Mouse (Mus musculus) R1 (cell line): ENCODE results near the gene Pbx4.

Experiments
- DNase-seq: peaks from one replicate; pipeline ENCODE4 v3.0.0-alpha.2; 2018; ENCODE audit warnings: low read depth, low spot score

Gene Pbx4

DNA sequence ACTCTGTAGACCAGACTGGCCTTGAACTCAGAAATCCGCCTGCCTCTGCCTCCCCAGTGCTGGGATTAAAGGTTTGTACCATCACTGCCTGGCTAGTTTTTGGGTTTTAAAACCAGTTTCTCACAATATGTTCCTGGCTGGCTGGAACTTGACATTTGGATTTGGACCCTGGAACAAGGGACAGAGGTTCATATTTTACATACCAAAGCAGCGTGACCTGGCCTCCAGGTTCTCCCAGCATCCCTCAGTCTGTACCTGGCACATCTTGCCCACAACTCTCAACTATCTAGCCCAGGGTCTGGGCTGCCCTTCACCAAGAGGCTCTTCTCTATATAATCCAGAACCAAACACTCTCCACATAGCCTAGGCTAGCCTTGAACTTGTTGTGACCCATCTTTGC, 67.6 kb downstream of the Pbx4 start:
- no peak for DNase-seq

DNA sequence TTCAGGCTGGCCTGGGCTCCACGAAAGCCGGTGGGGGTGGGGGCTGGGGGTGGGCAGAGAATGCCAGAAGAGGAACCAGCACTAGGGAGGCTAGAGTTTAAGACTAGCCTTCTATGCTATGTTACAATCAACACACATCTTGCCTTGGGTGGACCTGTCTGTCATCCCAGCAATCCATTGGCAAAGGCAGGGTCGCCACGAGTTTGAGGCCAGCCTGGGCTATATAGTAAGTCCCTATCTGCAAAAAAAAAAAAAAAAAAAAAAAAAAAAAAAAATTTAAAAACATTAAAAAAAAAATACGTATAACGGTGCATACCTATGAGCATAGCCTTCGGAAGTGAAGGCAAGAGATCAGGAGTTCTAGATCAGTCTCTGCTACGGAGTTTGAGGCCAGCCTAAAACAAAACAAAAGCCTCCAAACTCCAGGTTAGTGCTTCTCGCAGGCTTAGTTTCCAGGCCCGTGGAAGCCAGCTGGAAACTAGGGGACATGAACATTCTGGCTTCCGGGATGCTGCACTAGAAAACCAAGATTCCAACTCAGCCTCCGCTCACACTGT, 68.7 kb downstream of the Pbx4 start:
- no peak for DNase-seq

DNA sequence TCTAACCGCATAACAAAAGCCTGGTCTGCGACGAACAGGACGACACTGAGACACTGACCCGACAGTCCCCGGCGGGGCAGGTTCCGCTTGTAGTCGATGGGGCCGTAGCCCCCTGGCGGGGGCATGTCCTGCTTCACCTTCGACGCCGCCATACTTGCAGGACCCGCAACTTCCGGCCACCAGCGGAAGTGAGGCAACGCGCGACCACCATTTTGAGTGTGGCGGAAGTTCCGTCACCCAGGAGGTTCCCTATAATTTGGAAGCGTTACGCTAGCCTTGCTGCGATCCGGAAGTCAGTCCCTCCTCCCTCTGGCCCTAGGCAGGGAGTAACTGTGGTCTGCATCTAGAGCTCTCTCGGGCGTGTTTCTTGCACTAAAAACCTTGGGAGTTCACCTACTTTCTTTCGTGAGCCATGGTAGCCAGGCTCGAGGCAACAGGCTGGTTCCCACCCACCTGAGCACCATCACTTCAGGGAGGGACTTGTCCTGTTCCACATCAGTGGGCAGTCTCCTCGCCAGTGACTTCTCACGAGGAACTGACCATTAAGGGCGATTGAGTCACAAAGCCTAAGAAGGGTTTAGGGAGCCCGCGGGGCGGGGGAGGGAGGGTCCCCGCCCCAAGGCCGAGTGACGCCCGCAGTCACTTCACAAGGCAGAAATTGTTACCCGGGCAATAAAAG, 69.3 kb downstream of the Pbx4 start:
- DNase-seq, result peak; percentile 98

DNA sequence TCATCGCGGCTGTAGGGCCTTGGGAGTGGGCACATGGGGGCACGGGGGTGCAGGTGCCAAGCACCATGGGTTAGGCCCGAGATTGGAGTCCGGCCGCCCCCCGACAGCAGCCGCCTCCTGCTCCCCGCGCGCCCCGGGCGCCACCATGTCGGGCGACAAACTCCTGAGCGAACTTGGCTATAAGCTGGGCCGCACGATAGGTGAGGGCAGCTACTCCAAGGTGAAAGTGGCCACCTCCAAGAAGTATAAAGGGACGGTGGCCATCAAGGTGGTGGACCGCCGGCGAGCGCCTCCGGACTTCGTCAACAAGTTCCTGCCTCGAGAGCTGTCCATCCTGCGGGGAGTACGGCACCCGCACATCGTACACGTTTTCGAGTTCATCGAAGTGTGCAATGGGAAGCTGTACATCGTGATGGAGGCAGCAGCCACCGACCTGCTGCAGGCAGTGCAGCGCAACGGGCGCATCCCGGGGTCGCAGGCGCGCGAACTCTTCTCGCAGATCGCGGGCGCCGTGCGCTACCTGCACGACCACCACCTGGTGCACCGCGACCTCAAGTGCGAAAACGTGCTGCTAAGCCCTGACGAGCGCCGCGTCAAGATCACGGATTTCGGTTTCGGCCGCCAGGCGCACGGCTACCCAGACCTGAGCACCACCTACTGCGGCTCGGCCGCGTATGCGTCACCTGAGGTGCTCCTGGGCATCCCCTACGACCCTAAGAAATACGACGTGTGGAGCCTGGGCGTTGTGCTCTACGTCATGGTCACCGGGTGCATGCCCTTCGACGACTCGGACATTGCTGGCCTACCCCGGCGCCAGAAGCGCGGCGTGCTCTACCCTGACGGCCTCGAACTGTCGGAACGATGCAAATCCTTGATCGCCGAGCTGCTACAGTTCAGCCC, 70.1 kb downstream of the Pbx4 start, which contains the start of the genes Tssk6, Ndufa13 and Yjefn3:
TSS of gene Tssk6 (plus strand) at position 22 of the 900 bp plus-strand sequence.
TSS of gene Ndufa13 (minus strand) at position 396 of the 900 bp plus-strand sequence.
TSS of gene Yjefn3 (minus strand) at position 550 of the 900 bp plus-strand sequence.
- peak; percentile 64 for DNase-seq

DNA sequence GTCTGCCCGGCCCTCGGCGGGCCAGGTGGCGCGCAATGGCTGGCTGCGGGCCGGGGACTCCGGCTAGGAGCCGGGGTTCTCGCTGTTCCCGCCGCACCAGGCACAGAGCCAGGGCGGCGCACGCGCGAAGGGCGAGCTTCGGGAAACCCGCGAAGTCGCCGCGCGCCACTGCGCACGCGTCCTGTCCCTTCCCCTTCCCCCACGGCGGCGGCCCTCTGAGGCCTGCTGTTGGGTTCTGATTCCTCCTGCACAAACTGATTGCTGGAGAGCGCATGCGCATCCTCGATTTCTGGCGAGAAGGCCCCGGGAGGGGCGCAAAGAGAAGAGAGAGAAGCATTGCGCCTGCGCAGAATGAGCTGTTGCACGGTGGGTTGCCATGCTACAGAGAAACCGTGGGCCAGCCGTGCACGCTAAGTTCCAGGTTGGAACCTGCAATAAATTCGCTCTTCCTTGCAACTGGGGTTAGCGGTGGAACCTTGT, 70.8 kb downstream of the Pbx4 start:
- peak; percentile 100 for DNase-seq

DNA sequence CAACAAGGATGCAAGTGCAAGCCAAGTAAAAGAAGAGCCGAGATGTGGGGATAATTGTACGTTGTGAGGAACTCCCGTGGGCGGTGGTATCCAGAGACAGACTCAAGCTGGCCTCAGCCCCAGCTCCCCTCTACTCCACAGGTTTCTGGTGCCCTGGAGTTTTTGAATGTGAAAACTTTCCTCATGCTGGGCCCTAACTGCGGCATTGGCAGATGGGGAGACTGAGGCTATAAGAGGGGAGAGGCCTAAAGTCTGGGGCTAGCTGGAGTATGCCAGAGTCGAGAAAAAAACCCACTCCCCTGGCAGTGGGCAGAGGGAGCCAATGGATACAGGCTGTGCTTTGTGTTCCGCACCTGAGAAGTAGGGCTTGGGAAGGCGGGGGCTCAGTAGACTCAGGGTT, 71.8 kb downstream of the Pbx4 start:
- no peak for DNase-seq

DNA sequence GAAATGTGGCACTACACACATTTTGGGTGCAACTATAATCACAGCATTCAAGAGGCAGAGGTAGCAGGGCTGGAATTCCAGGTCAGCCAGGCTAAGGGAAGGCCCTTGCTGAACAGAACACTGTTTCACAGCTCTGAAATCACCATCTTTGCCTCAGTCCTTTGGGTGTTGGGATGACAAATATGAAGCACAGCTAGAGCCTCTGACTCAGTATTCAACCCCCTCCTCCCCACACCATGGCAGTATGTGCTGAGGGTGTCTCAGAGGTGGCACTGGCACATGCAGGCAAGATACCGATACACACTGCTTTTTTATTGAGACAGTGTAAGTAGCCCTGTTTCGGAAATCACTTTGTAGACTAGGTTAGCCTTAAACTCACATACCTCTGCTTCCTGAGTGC, 74.0 kb downstream of the Pbx4 start:
- no peak for DNase-seq

DNA sequence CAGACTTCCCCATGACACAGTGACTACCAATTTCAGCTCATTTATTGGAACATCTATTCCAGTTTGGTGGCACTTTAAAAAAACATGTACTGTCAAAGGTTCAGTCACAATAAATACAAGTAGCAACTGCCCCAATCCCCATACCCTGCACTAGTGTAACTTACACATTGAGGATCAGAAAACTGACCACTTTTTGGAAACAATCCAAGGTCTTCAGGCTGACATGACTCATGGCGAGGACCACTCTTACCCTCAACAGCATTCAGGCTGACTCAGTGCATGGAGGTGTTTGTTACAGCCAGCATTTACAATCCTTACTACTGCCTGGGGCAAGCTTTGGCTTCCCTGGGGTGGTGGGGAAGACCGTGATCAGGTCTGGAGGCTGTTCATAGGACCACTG, 74.8 kb downstream of the Pbx4 start:
- no peak for DNase-seq

DNA sequence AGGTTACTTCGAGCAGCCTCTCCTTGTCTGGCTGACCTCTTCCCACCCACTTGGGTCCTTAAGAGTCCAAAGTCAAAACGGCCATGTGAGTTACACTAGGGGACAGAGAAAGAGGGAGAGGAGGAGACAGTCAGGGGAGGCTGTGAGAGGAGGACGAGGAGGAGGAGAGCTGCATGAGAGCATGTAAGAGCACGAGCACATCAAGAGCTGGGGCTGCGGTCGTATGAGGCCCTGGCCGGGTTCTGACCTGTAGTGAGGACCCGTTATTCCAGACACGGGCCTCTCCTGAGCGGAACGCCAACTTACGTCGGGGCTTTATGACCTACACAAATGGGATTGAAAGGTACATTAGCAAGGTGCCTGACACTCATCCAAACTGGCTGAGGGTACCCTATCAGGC, 79.6 kb downstream of the Pbx4 start:
- DNase-seq, result no peak

DNA sequence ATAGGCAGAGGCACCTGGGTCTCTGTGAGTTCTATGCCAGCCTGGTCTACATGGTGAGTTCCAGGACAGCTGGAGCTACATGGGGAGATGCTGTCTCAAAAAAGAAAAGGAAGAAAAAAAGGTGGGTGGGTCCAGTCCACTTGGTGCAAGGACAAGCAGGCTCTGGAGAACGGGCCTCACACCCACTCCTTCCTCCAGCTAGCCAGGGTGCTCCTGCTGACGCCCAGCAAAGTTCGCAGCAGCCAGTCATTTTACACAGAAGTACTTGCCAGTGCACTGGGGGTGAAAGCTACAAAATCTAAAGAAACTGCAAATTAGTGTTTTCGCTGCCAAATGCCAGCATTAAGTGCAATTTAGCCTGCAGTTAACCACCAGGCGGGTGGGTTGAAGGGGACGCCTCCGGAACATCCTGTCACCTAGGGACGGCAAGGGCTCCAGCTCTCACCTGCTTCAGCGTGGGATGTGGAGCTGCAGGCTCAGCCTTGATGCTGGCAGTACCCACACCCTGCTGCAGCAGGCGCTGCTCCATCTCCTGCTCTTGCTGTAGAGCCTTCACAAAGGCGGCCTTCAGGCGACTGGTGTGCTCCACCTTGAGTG, 80.3 kb downstream of the Pbx4 start:
- DNase-seq, result no peak

DNA sequence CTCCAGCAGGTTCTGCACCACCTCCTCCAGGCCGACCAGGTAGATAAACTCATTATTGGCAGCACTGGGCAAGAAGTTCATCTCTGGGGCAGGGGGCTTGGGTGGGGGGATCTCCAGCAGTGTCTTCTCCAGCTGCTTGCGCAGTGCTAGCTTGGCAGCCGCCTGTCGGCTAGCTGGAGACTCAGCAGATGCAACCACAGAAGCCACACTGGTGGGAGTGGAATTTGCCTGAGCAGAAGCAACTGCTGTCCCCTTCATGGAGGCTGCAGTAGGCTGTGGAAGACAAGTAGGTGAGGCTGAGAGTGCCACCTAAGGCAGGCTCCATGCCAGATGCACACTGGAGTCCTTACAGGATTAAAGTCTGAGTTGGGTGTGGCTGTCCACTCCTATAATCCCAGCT, 82.2 kb downstream of the Pbx4 start:
- no peak for DNase-seq

DNA sequence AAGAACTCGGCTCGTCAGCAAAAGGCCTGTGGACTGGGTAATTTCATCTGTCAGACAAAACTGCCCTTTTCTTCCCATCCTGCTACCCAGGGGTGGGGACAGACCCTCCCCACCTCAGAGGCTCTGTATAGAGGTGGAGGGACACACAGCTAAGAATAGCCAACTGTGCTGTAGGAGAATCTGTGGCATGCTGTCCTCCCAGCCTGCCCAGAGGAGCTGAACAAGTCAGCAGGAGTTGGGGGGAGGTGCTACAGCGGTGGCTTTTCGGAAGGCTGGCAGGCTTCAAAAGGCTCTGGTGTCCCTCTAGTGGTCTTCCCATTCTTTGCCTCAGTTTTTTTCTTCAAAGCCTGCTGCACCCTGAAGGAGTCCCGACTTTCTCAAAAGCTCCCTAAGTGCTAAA, 83.5 kb downstream of the Pbx4 start:
- peak; percentile 62 for DNase-seq

DNA sequence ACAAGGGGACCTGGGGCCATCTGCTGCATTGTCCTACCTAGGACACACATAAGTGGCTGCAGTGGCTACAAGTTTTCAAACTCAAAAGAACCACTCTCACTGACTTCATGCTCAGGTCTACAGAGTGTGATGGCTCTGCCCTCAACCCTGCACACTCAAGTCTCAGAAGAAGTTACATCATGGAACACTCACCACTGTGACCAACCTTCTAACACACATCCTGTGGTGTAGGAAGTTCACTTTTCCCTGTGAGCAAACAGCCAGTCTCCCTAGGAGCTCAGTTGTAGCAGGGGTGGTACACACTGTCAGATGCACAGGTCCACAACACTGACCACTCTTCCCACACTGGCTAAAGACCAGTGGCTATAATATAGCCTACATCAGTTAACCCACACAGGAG, 86.2 kb downstream of the Pbx4 start:
- DNase-seq, result no peak

DNA sequence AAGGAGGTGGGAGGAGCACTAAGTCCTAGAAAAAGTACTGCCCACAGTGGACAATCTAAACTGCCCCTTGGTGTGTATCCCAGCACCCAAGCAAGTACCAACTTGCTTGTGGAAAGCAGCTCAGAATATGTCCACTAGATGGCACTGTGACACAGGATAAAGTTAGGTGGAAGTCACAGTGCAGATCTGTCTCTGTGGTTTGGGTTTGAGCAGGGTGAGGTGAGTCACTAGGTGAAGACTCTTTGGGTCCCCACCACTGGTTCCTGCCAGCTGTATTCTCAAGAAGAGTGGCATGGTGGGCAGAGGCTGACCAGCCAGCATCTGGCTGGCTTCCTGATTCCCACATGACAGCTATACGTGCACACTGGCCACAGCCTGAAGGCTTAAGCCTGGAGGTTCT, 86.7 kb downstream of the Pbx4 start:
- peak; percentile 89 for DNase-seq

DNA sequence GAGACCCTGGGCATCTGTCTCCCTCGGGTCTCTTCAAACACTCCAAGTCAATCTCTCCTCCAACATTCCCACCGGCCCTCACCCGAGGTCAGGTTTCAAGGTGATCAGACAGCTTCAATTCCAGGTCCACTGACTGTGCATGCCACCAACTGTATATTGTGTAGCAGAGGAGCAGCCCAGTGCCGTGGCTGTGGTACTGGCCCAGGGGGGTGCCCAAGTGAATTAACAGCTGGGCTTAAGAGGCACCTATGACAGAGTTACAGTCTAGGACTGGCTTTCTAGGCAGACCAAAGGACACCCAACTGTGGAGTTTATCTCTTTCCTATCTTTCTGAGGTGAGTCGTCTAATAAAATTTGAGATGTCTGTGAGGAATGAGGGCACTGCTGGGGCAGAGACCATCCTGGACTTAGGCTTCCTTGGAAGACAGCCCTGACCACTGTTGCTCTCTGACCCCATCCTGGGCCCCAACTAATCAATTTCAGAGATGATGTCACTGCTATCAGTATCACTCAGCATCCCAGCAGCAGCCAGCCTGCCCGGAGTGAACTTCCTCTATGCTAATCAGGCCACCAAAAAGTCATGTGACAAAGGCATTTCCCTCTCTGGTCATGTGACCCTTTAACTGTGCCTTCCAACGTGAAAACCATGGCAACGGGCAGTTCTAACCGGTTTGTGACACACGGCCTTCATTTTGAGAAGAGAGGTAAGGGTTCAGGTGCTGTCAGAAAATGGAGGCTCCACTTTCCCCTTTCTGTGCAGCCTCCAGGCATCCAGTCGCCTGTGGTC, 87.8 kb downstream of the Pbx4 start:
- peak; percentile 98 for DNase-seq

DNA sequence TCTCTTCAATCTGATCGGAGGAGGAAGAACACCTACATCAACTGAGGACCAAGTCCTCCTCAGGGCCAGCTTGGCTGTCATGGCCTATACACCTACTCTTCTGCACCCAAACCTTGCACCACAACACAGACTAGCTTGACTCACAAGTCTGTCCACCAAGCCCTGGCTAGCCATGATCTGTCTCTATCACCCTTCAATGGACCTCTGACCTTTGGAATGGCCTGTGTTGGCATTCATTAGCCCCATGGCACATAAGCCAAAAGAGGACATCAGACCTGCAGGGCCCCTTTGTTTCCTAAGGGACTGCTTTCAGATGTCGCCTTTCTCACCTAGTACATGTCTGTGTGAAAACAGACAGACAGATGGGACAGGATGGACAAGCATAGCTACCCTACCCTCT, 88.8 kb downstream of the Pbx4 start:
- no peak for DNase-seq
